Mouse (Mus musculus): Measurements from ENCODE around the gene Zbtb38.

Zbtb38 gene

DNA sequence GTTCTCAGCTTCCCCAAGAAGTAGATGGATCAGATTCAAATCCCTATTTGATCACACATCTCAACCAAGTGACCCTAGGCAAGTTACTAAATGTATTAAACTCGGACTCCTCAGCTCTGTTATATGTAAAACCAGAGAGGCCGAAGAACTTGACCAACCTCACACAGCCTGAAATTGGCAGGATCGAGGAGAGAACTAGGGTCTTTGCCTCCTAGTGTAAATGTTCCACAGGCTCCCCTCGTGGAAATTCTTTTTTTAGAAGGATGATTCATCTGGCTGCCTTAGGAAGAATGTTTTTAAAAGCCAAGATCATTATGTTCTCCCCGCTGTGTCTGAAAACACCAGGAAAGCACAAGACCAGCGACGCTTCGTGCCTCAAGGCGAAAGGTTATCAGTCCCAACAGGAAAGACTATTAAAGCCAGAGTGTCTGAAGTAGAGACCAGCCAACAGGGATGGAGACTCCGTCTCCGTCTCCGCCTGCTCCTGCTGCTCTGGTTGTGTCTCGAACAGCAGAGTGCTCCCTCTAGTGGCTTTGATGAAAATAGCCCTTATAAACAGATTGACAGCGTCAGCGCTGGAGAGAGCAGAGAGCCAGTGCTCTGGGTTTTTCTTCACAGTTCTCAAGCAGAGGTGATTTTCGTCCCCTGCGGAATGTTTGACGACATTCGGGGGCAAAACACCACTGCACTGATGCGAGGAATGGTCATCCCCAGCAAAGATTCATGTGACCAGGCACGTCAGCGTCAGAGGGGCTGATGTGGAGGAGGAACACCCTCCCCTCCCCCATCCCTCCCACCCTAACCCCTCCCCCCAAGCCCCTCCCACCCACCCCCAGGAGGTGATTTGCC, 6.3 kb upstream of the Zbtb38 start:
- DNase-seq: peak; percentile 75 to 79

DNA sequence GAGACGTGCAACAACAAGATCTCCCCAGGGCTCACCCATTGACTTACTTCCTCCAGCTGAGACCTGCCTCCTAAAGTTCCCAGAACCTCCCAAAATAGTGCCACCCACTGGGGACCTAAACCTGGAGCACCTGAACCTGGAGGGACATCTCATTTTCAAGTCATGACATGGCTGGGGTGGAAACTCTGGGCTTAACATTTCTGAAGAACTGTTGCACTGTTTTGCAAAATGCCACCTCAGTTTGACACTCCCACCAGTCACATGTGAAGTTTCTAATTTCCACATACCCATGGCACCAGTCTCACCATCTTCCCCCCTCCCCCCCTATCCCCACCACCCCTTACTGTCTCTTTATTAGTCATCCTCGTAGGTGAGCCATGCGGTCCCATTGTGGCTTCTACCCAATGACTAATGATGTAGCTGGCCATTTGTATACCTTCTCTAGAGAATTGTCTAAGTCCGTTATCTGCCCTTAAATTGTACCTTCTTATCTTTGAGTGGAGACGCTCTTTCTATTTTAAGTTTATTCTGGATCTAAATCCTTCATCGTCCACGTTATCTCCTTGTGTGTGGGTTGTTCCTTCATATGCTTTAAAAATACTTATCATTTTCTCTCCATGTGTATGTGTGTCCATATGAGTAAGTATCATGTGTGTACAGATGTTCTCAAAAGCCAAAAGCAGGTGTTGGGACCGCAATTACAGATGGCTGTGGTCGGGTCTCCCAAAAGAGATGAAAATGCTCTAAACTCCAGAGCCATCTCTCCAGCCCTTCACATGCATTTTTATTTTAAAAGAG, 4.2 kb upstream of the Zbtb38 start:
- no peak for DNase-seq

DNA sequence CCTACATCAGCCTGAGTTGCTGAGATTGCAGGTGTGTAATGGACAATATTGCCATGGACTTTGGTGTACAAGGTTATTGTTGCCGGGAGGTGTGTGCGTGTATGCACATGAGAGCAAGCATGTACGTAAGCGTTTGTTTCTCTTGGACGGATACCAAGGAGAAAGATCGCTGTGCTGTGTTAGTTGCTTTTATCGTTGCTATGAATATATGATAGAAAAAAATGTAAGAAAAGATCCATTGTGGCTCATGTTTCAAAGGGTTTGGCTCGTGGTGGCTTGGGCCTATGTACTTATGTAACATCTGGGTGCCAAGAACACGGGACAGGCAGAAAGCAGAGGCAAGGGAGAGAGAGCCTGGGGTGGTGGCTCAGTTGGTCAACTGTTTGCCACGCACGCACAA, 3.1 kb upstream of the Zbtb38 start:
- no peak for DNase-seq

GRCm38 (mm10) chr9:96754625-96754969, 2.0 kb upstream of the Zbtb38 start:
- no peak for DNase-seq

DNA sequence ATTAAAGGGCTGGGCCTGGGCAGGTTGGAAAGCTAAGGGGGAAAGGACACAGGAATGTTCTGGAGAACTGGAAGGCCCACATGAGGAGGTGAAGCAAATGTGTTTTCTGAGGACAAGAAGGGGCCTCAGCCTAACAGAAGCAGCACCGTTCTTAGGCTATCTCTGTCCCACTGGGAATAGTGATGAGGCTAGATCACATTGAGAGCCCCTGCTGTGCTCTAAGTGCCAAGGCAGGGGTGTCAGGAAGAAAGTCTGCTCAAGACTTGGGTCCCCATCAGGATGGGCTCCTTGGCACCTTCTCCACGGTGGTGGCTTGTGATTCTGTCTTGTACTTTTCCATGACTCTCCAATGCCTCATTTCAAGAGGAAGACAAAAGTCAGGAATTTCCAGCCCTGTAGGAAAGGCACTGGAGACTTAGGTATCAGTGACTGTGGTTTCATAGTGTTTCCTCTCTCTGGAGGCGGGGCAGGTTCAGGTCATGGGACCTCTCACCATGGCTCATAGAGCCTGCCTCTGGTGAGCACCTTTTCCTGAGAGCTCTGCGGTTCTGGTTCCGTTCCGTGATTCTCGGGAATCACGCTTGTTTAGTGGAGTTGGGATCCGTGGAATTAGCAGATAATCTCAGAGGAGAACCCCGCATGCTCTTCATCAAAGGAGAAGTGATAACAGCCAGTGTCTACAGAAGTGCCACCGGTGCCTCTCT, 1.4 kb upstream of the Zbtb38 start:
- DNase-seq: no peak

- DNase-seq: no peak
Measured at GRCm38 (mm10) chr9:96753392-96753791, 761 bp upstream of the Zbtb38 start.

DNA sequence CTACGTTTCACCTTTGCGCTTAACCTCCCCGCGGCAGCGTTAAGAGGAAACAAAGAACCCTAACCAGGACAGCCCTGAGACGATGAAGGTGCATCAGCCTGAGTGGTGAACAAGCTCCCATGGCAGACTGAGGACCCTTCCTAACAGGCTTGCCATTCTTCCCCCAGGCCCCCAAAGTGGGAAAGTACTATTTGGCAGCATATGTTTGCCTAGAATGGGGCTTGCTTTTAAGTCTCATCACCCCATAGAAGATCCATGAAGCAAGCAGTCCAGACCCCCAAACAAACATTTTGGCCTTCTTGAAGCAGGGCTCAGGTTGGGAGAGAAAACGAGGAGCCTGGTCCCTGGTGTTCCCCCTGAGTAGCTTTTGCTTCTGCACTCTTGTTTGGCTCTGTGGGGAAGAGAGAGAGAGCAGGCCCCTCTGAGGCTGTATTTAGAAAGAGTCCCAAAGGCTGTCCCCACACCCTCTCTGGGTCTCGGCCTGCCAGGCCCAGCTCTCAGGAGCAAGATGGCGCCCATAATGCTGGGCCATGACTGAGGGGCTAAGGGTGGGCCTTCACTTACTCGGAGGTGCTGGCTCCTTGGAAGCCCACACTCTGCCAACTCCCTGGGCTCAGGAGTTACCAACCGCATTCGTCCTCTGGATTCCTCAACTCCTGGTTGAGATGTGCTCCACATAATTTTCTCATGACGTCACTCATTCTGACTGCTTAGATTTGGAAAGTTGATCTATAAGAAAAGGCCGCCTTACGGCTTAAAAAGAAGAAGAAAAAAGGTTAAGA, 619 bp downstream of the Zbtb38 start:
- DNase-seq: no peak

DNA sequence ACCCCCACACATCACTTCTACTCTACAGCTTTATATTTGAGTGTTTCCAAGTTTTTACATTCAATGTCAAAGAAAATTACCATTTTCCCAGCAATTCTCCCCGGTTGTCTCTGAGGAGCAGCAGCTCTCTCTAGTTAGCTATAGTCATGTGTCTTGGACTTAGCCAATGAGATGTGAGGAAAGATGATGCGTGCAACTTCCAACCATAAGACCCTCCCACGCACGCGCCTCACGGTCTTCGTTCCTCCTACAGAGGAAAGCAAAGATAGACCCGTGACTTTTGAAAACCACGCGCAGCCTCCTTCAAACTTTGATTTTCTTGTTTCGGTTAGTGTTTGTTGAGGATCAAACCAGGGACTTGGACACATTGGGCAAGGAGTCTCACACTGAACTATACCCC, 2.0 kb downstream of the Zbtb38 start:
- no peak for DNase-seq

GRCm38 (mm10) chr9:96746527-96746926, 6.1 kb downstream of the Zbtb38 start:
- DNase-seq: no peak

DNA sequence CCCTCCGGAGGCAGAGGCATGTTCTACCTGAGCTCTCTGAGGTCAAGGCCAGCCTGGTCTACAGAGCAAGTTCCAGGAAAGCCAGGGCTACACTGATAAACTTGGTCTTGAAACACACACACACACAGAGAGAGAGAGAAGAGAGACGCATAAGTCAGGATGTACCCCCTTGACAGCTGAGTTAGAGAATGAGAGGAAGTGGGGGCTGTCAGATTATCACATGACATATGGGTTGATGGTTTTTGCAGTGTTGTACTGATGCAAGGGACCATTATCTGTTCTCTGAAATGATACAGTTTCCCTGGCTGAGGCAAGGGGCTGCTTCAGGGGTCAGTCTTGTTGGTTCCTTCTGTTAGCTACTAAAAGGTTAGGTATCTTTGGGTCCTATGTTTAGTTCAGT, 7.7 kb downstream of the Zbtb38 start:
- no peak for DNase-seq

DNA sequence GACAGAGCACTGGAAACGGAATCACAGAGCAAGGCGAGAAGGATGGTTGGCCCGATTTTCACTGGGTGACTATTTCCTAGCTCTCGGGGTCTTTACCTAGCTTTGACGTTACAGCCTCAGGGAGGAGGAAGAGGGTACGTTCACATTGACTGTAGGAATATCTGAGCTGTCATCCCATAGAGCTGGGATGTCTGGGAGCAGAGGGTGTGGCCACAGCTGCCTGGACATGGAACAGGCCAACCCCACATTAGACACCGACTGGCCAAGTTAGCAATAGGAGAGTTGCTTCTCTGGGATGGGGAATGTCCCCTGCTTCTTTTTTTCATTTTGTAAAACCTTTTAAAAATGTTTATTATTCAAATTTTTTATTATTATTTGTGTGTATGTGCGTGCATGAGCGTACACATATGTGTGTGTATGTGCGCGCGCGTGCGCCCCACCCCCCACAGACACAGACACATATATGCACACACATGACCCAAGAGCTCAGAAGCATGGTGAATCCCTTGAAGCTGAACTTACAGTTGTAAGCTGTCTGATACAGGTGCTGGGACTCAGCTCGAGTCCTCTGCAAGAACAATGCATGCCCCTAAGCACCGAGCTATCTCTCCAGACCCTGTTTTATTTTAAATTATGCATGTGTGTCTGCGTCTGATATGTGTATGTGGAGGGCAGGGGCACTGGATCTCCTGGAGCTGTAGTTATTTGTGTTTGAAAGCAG, 11.1 kb downstream of the Zbtb38 start:
- no peak for DNase-seq

GRCm38 (mm10) chr9:96740712-96741364, 11.8 kb downstream of the Zbtb38 start:
- DNase-seq: no peak

- no peak for DNase-seq
Measured at GRCm38 (mm10) chr9:96739808-96740711, 12.6 kb downstream of the Zbtb38 start.

DNA sequence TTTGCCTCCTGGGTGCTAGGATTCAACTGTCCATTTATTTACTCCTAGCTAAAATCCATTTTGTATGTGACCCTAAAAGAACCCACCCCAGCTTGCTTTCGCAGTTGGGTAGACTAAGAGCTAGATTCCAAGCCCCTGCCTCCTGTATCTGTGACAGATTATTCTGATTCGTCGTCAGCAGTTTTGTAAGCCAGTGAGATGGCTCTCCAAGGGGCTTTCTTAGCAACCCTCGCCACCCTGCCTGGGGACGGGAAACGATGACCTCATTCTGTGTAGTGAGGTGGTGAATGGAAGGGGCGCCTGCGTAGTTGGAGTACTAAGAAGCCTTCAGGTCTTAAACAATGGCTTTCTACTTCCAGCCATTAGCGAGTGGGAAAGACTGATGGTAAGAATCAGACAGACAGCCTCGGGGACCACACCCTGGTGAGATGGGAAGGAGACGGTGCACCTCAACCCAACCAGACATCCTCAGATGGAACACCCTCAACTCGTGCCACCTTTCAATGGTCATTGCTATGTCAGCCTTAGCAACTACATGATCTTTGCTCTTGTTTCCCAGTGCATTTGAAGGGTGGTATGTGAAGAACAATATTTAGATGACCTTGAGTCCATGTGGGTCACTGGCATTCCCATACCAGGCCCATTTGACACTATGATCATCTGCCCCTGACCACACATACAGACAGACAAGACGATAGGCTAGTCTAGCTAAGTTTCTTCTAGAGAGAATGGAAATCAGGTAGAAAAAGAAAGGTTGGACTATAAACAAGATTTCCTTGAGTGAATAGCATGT, 13.9 kb downstream of the Zbtb38 start:
- DNase-seq: no peak

DNA sequence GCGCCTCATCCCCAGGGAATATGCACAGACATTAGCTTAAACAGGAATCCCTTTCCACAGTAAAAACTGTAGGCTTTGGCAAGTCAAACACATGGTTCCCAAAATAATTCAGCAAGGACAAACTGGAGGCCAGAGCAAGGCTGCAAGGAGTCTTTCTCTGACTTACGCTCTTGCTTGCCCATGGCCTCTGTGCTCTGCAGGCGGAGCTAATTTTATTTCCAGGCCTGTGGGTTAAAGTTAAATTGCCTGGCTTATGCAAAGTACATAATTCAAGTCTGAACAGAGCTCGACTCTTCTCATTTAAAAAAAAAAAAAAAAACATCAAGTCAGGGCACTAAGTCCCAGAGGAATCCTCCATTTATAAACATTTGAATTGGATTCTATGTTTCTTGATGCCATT, 16.7 kb downstream of the Zbtb38 start:
- DNase-seq: no peak

- no peak for DNase-seq
Measured at GRCm38 (mm10) chr9:96733425-96733717, 19.3 kb downstream of the Zbtb38 start.

DNA sequence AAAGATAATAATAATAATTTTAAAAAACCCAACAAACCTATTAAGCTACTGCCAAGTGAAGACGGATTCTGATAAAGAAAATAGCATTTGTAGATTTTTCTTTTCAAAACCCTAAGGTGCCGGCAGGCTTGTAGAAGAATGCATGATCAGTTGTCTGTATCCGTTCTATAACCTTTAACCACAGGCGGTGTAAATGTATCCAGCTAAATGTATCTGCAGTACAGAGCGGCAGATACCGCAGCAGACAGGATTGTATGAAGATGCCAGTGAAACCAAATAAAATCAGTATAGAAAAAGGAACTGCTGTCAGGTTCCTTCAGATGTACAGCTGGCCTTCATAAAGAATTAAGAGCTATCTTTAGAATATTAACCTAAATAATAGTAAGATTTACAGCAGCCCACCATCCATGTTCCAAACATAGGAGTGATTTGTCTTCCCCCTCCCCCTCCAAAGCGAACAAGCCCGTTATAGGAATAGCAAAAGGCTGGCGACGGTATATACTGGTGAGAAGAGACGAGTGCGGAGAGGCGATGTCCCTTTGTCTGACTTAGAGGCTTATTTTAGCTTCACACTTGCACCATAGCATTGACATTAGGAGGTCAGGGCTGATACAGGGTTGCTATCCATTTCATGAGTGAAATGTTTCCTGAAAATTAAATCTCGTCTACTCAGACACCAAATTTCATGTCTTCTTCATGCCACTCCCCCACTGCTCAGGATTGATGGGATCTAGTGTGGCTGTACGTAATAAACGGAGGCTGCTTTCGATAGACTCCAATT, 19.8 kb downstream of the Zbtb38 start:
- DNase-seq: no peak

- peak in 1 of 2 experiments; percentile 13 for DNase-seq
Measured at GRCm38 (mm10) chr9:96731961-96732511, 20.6 kb downstream of the Zbtb38 start.
